Mouse (Mus musculus) layer of hippocampus, adult 2 months (tissue): ENCODE results near the gene Paqr8. TPM values are rescaled to one million over a fixed set of nuclear protein-coding genes. Genes with fewer than 3 reads are reported as not detected.
"Not testable (repeated sequence)": the region's sequence is repeated elsewhere in the genome, so short reads cannot be mapped to it uniquely, and the experiment has no call there.

Experiments
- DNase-seq, 2 experiments: peaks; one replicate each; pipeline ENCODE4 v3.0.0; 2022; ENCODE audit warnings: low spot score in 2 of 2
- H3K27ac ChIP-seq: fragments of 200-600 bp; 2 replicates; pipeline ENCODE4 v1.8.1; 2022
- H3K4me3 ChIP-seq: fragments of 200-600 bp; 2 replicates; pipeline ENCODE4 v1.8.1; 2022; ENCODE audit warnings: mild to moderate bottlenecking
- CTCF ChIP-seq: fragments of 200-600 bp; conservative IDR thresholded peaks from 2 replicates; pipeline ENCODE4 v1.8.1; 2022; ENCODE audit warnings: antibody characterized with exemption, mild to moderate bottlenecking, moderate library complexity
- total RNA-seq, 2 experiments: library from RNA; stranded (reverse); gene quantifications; 2 replicates each; pipeline ENCODE4 v1.2.3; 2021

Paqr8 gene
- total RNA-seq, 2 experiments from 2014 or later = 143 to 157 TPM

DNA sequence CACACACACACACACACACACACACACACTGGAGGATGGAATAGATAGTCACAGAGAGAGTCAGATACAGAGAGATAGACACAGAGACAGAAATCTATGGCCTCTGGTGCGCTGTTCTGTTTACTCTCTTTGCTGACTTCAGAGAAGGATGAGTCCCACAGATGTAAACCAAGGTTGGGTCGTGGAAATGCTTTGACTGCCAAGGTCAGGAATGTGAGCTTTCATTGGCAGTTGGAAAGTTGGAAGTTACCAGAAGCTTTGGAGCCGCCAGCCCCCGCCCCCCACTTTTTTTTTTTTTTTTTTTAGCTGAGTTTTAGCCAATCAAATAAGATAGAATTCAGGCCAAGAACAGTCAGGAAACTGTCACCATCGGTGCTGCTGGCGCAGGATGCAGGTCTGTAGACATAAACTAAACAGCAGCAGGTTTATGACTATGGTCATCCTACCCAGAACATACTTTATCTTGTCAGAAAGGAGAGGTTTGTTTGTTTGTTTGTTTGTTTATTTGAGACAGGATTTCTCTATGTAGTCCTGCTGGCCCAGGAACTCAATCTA lies 27.2 kb downstream of the Paqr8 start:
- 0 out of 2 replicates have a peak overlapping the region, but pooled peaks have one; percentile 3 for H3K27ac ChIP-seq
- H3K4me3 ChIP-seq = no peak overlapping the region
- no peak for DNase-seq
- TF ChIP-seq CTCF = no peak

DNA sequence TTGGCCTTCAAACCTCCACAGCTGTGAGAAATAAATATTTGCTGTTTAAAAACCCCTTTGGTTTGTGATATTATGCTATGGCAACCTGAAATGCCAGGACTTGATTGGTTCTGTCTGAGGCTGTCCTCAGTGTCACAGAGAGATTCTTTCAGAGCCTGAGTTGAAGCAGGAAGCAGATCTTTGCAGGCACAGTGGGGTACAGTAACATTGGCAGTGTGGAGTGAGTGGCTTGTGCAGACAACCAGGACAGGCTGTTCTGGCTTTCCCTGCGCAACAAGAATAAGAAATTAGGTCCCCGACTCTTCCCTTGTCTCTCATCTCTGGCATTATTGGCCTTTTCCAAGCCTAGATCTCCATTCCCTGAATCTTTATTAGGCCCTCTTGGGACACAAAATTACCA lies 29.3 kb downstream of the Paqr8 start:
- DNase-seq = no peak
- Histone ChIP-seq H3K4me3 (no peak overlapping the region), H3K27ac (peak overlapping the region; percentile 89; the same call in 1 of the 2 replicates)
- no peak for TF ChIP-seq CTCF

DNA sequence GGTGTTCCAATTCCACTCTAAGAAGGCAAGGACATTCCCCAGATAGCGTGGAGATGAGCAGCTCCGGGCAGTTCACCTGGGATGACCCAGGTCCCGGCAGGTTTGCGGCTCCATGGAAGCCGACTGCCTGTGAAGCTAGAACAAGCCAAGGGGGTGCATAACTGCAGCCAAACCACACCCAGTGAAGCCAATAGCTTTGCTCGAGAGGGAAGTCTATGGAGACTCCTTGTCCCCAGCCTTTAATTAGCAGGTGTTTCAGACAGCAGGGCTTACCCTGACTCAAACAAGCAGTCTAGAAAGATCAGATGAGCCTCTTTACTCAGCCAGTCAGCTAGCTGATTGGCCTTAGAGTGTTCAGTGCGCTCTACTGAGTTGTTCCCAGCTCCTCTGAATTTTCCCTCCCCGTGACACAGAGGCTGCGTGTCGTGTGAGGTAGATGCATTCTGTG lies 30.7 kb downstream of the Paqr8 start:
- peak overlapping the region; percentile 89; the same call in 1 of the 2 replicates for H3K27ac ChIP-seq
- no peak for TF ChIP-seq CTCF
- no peak overlapping the region for H3K4me3 ChIP-seq
- no peak for DNase-seq

DNA sequence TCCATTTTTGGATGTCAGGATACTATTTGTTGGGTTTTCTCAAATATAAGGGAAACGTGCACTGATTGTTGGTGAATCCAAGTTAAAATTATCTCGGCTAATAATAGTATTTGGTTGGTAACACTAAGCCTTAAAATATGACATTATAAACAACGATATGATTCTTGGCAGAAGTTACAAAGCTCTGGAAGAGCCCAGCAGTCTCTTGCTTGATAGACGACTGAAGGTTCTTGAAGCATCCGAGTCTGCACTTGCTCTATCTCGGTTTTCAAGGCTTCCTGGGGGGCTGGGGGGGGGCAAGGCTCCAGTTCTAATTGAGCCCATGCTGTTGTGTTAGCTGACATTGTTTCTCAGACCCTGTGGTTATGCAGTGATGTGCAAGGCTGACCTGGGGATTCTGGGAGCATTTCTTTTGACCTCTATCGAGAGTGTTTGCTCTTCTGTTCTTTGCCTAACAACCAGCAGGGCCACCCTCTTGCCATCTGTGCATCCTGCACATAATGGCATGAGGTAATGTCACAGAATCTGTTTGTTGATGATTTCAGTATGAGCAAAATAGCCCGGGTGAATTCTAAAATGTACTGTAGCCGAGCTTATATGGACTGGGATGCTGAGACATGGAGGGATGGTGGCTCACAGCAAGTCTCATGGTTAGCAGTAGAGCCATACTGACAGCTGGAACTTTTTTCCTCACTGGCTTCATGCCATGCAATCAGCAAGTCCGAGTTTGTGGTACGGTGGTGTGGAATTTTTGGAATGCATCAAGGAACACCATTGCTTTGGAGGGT lies 32.4 kb downstream of the Paqr8 start:
- peak in 1 of 2 experiments; percentile 51 for DNase-seq
- Histone ChIP-seq H3K4me3 (peak overlapping the region; percentile 13; the same call in 1 of the 2 replicates), H3K27ac (peak overlapping the region; percentile 89)
- 0 out of 2 replicates have a peak, but pooled peaks have one; percentile 10 for TF ChIP-seq CTCF

DNA sequence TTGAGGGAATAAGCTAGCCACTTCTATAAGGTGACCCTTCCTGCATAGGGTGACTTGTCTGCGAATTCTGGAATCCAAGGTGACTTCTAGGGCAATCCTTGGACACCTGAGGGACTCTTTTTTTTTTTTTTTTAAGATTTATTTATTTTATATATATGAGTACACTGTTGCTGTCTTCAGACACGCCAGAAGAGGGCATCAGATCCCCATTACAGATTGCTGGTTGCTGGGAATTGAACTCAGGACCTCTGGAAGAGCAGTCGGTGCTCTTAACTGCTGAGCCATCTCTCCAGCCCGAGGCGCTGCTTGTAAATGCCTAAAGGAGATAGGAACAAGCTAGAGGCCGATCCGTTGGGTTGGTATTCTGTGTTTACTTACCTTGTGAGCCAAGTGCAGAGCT lies 34.9 kb downstream of the Paqr8 start:
- not testable (repeated sequence) for DNase-seq, H3K4me3 ChIP-seq, H3K27ac ChIP-seq
- TF ChIP-seq CTCF = peak; percentile 46

DNA sequence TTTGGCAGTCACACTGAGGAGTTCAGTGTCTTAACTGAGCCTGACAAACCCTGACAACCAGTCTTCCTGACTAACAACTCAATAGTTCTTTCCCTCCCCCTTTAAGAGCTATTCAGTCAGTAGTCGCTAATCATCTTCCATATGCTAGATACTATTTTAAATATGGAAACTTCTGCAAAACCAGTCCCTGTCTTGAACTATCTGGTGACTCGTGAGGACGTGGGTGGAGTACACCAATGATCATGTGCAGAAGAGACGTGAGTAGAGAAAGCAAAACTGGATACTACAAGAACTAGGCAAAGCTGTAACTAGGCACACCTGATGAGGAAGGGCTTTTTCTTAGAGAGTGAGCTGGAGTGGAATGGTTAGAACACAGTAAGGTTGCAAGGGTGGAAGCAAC lies 35.5 kb downstream of the Paqr8 start:
- H3K27ac ChIP-seq = no peak overlapping the region
- TF ChIP-seq CTCF = no peak
- no peak overlapping the region for H3K4me3 ChIP-seq
- no peak for DNase-seq

DNA sequence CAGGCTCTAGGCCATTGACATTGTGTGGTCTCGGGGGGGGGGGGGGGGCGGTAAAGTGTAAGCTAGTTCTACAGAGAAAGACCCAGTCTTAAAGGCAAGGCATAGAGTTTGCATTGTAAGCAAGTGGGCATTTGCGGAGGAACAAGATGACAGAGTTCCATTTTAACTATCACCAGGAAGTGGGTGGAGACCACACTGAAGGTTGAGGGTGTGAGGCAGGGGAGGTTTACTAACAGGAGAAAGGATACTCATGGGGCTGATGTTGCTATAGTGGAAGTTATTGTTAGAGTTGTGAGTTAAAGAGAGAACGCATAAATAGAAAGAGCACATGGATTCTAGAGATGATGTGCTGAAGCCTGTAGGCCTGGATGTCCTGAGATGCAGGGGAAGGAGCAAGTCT lies 36.0 kb downstream of the Paqr8 start:
- Histone ChIP-seq H3K27ac (no peak overlapping the region), H3K4me3 (no peak overlapping the region)
- TF ChIP-seq CTCF = no peak
- DNase-seq = no peak

DNA sequence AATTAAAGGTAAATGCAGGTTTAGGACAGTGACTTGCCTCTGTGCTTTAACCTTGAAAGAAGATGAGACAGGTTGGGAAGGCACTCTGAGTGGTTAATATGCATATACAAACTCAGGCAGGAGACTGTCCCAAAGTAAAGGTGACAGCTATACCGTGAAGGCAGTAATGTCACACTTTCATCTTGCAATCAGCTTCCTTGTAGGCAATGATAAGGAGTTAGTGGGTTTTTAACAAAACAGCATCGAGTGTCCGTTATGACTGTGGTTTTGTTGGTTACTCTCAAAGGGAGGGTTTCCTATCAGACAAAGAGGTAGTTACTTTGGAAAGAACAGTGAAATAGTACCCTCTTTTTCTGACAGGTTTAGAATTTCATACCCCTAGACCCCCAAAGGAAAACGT lies 38.1 kb downstream of the Paqr8 start:
- no peak for TF ChIP-seq CTCF
- no peak for DNase-seq
- Histone ChIP-seq H3K4me3 (no peak overlapping the region), H3K27ac (no peak overlapping the region)

DNA sequence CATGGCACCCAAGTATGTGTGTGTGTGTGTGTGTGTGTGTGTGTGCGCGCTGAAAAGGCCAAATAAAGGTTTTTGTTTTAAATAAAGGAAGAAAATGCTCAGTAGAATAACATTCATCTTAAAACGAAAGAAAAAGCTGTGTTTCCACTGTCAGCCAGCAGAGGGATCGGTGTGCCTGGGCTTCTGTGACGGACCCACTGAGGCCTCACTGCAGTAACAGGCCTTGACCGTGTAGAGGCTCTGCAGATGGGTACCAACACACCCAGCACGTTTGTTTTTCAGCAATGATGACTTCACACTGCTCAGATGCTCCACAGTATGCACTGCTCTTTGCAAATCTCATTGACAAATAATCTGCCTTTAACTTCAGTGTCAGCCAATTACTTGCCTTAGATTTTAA lies 43.1 kb downstream of the Paqr8 start:
- TF ChIP-seq CTCF = peak; percentile 87
- DNase-seq = peak; percentile 66 to 71
- Histone ChIP-seq H3K4me3 (no peak overlapping the region), H3K27ac (peak overlapping the region; percentile 21)

DNA sequence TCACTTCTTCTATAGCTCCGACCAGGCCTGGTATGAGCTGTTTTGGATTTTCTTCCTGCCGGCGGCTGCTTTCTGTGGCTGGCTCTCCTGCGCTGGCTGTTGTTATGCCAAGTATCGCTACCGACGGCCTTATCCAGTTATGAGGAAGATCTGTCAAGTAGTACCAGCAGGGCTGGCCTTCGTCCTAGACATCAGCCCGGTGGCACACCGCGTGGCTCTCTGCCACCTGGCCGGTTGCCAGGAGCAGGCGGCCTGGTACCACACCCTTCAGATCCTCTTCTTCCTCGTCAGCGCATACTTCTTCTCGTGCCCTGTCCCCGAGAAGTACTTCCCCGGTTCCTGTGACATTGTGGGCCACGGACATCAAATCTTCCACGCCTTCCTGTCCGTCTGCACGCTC lies 44.7 kb downstream of the Paqr8 start:
- no peak overlapping the region for H3K27ac ChIP-seq
- no peak for DNase-seq
- TF ChIP-seq CTCF = no peak
- H3K4me3 ChIP-seq = no peak overlapping the region

DNA sequence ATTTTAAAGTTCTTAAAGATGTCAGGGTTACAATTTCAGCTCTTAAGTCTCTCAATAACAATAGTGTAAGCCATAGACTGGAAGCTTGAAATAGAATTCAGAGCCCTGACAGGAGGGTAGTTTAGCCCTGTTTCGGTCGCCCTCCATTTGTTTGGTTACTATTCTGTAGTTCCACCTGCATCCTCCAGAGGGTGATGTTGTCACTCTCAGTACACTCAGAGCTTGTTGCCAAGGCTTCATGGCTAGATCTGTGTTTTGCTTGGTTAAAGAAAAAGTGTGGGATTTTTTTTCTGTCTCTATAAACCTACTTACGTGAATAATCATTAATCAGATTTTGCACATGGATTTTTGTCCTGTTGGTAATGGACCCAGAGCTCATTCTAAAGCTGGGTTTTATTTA lies 48.6 kb downstream of the Paqr8 start:
- Histone ChIP-seq H3K27ac (no peak overlapping the region), H3K4me3 (no peak overlapping the region)
- DNase-seq = peak; percentile 24 to 69
- TF ChIP-seq CTCF = peak; percentile 95

DNA sequence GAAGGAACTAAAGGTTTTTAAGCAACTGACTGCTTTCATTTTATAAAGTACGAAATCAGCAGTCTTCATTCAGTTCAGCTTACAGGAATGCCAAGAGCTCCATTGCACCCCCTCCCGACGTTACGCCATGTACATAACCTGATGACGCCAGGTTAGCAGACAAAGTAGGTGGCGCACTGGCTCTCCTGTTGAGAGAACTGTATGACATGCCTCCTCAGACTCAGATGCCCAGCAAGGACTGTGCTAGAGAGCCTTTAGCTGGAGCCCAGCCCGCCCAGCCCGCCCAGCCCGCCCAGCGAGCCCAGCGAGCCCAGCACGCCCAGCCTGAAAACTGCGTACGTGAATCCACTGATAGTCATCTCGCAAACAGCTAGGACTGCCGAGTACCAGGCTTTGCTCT lies 49.7 kb downstream of the Paqr8 start:
- Histone ChIP-seq H3K4me3 (peak overlapping the region; percentile 16; the same call in 1 of the 2 replicates), H3K27ac (no peak overlapping the region)
- no peak for DNase-seq
- TF ChIP-seq CTCF = no peak; the same call in 1 of the 2 replicates

DNA sequence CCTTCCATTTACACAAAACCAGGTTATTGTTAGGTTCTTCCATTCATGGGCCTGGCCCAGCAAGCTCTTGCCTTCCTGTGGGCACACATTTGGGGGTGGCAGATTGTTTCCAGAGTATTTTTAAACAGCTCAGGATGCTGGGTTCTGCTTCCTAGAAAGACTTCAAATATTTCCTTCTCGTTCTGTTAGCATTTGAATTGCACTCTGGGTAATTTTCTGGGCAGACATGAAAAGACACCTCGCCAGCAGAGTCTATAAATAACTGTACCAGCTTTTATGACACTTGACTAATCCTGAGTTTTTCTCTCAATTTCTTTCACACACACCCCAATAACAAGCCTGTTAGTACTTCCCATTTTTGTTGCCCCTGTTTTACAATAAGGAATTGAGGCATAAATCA lies 50.9 kb downstream of the Paqr8 start:
- Histone ChIP-seq H3K27ac (peak overlapping the region; percentile 29; the same call in 1 of the 2 replicates), H3K4me3 (no peak overlapping the region)
- no peak for DNase-seq
- no peak for TF ChIP-seq CTCF

DNA sequence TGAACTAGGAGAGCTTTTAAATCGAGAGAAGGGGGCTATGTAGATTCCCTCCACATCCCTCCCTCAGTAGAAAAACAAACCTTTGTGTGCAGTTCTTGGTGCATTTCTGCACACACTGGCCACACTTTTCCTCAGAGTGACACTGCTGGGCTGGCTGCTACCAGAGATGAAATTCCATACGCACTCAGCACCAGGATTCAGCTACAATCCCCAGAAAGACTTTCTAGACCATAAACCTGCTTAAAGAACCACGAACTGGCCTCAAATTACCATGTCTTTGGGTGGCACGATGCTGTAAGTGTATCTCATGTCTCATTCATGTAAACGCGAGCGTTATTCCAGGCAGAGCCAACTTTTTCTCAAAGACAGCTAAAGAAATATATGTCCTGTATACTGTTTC lies 51.5 kb downstream of the Paqr8 start:
- no peak for DNase-seq
- Histone ChIP-seq H3K27ac (peak overlapping the region; percentile 29; the same call in 1 of the 2 replicates), H3K4me3 (no peak overlapping the region)
- no peak for TF ChIP-seq CTCF
